Mouse (Mus musculus) embryonic facial prominence, embryonic 10.5 days (tissue): ENCODE results near the gene Fam168a. TPM values are rescaled to one million over a fixed set of nuclear protein-coding genes. Genes with fewer than 3 reads are reported as not detected.

Experiments used
- DNase-seq: peaks from one replicate; pipeline ENCODE4 v3.0.0-alpha.2; 2017; ENCODE audit warnings: low spot score
- H3K27ac ChIP-seq: fragments of 300-500 bp; sonication (generic); replicated peaks from 2 replicates; pipeline ENCODE4 v1.5.1; 2016; ENCODE audit warnings: mild to moderate bottlenecking
- H3K27me3 ChIP-seq: fragments of 300-500 bp; sonication (generic); replicated peaks from 2 replicates; pipeline ENCODE4 v1.6.1; 2016; ENCODE audit warnings: low read depth, mild to moderate bottlenecking; ENCODE audit not compliant: poor library complexity, severe bottlenecking
- H3K36me3 ChIP-seq: fragments of 300-500 bp; sonication (generic); replicated peaks from 2 replicates; pipeline ENCODE4 v1.6.1; 2016; ENCODE audit warnings: mild to moderate bottlenecking, moderate library complexity
- H3K4me1 ChIP-seq: fragments of 300-500 bp; sonication (generic); 2 replicates; pipeline ENCODE4 v1.6.1; 2016
- H3K4me3 ChIP-seq: fragments of 300-500 bp; sonication (generic); 2 replicates; pipeline ENCODE4 v1.5.1; 2016; ENCODE audit warnings: mild to moderate bottlenecking, moderate library complexity
- H3K9me3 ChIP-seq: fragments of 300-500 bp; sonication (generic); 2 replicates; pipeline ENCODE4 v1.6.1; 2016; ENCODE audit warnings: mild to moderate bottlenecking
- WGBS: fragments of 180-500 bp; shearing (Covaris S2); methylation state at CpG from one replicate; pipeline ENCODE4 v1.1.7; 2016; 5-methylcytosine and 5-hydroxymethylcytosine counted together
- polyA plus RNA-seq: library from polyadenylated mRNA; unstranded; fragments of >200 nt; fragmentation: Nextera tagmentation; extraction: Ambion mirVana; gene quantifications from 2 replicates; pipeline ENCODE4 v1.2.1, GENCODE M21; 2016

The Fam168a gene
- polyA plus RNA-seq, 1 experiment from 2014 or later: 31.6 TPM

DNA sequence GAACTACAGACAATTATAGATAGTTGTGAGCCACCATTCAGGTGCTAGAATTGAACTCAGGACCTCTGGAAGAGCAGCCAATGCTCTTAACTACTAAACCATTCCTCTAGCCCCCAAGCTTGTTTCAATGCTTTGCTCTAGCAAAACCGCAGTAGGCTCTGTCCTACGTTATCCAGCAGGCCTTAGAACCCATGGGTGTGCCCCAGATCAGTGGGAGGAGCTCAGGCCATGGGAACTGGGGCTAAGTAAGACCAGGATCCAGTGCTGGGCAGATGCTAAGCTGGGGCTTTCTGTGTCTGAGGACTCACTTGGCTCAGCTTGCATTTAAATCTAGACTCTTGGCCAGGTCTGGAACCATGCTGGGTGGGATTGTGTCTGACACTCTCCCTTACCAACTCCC, 161.1 kb downstream of the Fam168a start:
- H3K9me3 ChIP-seq: no peaks in the 10 kb centered on the region
- 57% methylated on average over 2 of the region's 2 CpGs for WGBS
- H3K36me3 ChIP-seq: peaks cover 19% of the 10 kb centered on the region
- no peak overlapping the region for H3K27ac ChIP-seq
- DNase-seq: no peak
- peaks cover 13% of the 10 kb centered on the region for H3K4me1 ChIP-seq
- no peaks in the 10 kb centered on the region for H3K27me3 ChIP-seq
- no peak overlapping the region for H3K4me3 ChIP-seq

DNA sequence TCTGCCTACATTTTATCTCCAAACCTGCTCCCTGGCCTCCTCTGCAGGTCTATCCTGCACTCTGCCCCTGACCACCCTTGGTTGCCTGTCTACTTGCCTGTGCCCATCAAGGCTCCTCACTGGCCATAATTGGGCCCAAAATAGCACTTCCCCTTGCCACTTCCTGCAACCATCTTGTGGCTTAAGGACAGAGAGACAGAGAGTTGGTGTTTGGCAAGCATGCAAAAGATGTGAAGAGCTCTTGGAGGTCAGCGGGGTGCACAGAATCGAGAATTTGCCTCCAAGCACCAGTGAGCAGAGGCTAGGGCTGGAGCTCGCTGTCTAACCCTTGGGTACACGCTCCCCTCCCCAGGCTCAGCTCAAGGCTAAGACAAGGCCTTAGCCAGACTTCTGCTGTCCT, 162.1 kb downstream of the Fam168a start:
- no peaks in the 10 kb centered on the region for H3K9me3 ChIP-seq
- H3K36me3 ChIP-seq: peaks cover 29% of the 10 kb centered on the region
- no peak for DNase-seq
- H3K4me1 ChIP-seq: peaks cover 10% of the 10 kb centered on the region
- WGBS: 73% methylated on average over 4 of the region's 4 CpGs
- H3K27ac ChIP-seq: 0 out of 2 replicates have a peak overlapping the region, but pooled peaks have one; percentile 14
- no peaks in the 10 kb centered on the region for H3K27me3 ChIP-seq
- H3K4me3 ChIP-seq: no peak overlapping the region

DNA sequence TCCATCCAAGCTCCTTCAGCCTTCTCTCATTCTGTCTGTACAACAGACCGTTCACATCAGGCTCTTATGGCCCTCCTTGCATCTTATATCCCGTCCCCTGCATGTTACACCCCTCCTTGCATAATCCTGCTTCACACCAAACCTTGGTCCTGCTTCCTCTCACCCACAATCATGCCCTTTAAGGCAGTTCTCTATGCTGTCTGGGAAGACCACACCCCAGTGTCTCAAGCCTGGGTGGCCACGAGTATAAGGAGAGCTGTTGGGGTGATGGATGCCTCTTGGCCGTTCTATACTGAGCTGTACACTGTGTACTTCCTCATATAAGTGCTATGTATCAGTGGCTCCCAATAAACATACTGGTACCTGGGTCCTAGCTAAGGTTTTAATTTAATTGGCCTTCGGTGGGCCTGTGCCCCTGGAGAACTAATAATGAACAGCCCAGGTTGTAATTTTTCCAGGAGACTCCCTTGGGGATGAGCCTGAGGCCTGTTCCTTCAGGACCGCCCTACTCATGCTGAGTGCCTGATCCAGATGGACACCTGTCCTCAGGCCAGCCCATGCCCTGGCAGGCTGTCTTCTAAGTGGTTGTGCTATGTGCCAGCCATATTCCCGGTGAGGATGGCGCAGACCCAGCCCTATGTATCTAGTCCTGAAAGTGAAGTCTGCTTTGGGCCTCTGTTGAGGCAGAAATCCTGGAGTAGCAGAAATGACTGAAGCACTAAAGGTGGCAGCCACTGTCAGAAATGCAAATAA, 163.6 kb downstream of the Fam168a start:
- 90% methylated on average over 8 of the region's 8 CpGs for WGBS
- peaks cover 10% of the 10 kb centered on the region for H3K4me1 ChIP-seq
- no peak overlapping the region for H3K4me3 ChIP-seq
- no peak for DNase-seq
- H3K9me3 ChIP-seq: no peaks in the 10 kb centered on the region
- H3K27me3 ChIP-seq: no peaks in the 10 kb centered on the region
- no peak overlapping the region for H3K27ac ChIP-seq
- H3K36me3 ChIP-seq: peaks cover 44% of the 10 kb centered on the region

DNA sequence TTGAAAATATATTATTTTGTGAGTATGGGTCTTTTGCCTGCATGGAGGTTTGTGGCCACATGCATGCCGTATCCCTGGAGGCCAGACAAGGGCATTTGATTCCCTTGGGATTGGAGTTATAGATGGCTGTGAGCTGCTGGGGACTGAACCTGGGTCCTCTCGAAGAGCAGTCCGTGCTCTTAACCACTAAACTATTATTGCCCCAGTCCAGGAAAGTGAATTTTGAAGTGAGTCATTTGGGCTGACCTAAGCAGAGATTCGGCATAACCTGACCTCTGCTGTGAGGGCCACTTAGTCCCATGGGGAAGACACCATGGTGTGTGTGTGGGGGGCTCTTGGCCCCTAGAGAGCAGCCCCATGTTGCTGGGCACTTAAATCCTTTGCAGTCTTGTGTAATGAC, 164.9 kb downstream of the Fam168a start:
- peaks cover 57% of the 10 kb centered on the region for H3K36me3 ChIP-seq
- peaks cover 10% of the 10 kb centered on the region for H3K4me1 ChIP-seq
- no peaks in the 10 kb centered on the region for H3K9me3 ChIP-seq
- 88% methylated on average over 4 of the region's 4 CpGs for WGBS
- no peak overlapping the region for H3K27ac ChIP-seq
- no peak overlapping the region for H3K4me3 ChIP-seq
- H3K27me3 ChIP-seq: no peaks in the 10 kb centered on the region
- no peak for DNase-seq

DNA sequence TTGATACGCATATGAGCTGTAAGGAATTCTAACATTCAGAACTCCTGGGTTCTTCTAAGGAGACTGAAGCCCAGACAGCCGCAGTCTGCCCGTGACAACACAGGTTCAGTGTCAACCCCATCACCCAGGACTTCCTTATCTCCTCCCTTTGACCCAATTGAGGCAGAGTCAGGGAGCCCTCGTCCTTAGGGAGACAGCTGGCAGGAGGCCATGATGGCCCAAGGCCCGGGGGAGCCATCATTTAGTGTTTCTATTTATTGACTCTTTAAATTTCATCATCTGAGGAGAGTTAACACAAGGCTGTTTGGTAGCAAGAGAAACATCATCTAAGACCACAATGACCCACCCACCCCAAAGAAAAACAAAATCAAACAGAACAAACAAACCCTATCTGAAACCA, 165.5 kb downstream of the Fam168a start:
- Histone ChIP-seq H3K27ac (no peak overlapping the region), H3K27me3 (no peaks in the 10 kb centered on the region), H3K9me3 (no peaks in the 10 kb centered on the region), H3K4me3 (no peak overlapping the region), H3K36me3 (peaks cover 62% of the 10 kb centered on the region), H3K4me1 (peaks cover 10% of the 10 kb centered on the region)
- DNase-seq: no peak
- WGBS: 84% methylated on average over 5 of the region's 5 CpGs

DNA sequence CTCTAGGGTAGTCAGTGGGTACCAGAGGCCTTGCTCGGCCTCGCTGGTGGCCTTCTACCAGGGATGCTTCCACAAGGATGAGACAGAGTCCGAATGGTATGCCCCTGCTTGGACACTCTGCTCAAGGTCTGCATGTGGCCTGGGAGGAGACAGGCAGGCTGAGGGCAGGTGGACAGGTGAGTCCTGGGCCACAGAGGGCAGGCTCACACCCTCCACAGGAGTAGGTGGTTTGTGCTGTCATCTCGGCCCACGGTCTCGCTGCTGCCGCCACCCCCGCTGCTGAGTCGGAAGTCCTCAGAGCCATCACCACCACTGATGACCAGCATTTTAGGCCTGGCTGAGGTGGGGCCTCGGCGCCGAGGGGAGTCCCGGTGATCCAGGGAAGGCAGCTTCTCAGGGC, 166.8 kb downstream of the Fam168a start:
- Histone ChIP-seq H3K9me3 (no peaks in the 10 kb centered on the region), H3K4me1 (peaks cover 6% of the 10 kb centered on the region), H3K4me3 (no peak overlapping the region), H3K27me3 (no peaks in the 10 kb centered on the region), H3K36me3 (peaks cover 75% of the 10 kb centered on the region), H3K27ac (no peak overlapping the region)
- DNase-seq: no peak
- WGBS: 93% methylated on average over 13 of the region's 13 CpGs

DNA sequence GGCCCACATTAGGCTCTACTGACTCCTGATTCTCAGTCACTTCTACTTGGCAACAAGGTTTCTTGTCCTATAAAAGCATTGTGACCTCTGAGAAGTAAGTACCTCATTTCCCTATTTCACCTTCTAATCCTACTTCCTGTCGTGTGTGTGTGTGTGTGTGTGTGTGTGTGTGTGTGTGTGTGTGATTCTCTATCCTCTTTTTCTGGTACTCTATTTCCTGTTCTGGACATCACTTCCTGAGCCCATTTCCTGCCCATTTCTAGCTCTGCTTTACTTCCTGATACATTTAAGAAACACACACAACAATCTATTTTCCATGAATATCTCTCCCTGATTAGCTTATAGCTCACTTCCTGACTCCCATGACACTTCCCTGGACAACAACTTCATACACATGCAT, 169.4 kb downstream of the Fam168a start:
- Histone ChIP-seq H3K27ac (no peak overlapping the region), H3K9me3 (no peaks in the 10 kb centered on the region), H3K4me1 (peaks cover 8% of the 10 kb centered on the region), H3K4me3 (no peak overlapping the region), H3K27me3 (no peaks in the 10 kb centered on the region), H3K36me3 (peaks cover 100% of the 10 kb centered on the region)
- WGBS: 88% methylated on average over 1 of the region's 1 CpGs
- DNase-seq: no peak

DNA sequence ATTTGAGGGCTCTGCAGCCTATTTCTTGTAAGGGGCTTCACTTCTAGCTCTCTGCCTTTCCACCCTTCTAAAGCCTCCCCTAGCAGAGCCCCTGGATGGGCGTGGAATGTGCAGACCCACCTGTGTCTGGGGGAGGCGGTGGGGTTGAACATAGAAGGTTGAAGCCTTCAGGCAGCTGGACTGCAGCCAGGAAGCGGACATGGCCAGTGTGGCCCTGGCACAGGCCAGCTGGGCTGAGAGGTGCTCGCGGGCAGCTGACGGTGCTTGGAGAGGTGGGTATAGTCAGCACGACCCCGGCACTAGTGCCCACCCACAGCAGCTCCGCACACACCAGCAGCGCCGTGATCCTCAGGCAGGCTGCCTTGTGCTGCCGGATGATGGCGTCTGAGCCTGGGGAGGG, 169.9 kb downstream of the Fam168a start:
- no peaks in the 10 kb centered on the region for H3K27me3 ChIP-seq
- H3K36me3 ChIP-seq: peaks cover 100% of the 10 kb centered on the region
- WGBS: 94% methylated on average over 13 of the region's 13 CpGs
- no peak overlapping the region for H3K4me3 ChIP-seq
- no peaks in the 10 kb centered on the region for H3K9me3 ChIP-seq
- H3K4me1 ChIP-seq: peaks cover 8% of the 10 kb centered on the region
- H3K27ac ChIP-seq: no peak overlapping the region
- no peak for DNase-seq

DNA sequence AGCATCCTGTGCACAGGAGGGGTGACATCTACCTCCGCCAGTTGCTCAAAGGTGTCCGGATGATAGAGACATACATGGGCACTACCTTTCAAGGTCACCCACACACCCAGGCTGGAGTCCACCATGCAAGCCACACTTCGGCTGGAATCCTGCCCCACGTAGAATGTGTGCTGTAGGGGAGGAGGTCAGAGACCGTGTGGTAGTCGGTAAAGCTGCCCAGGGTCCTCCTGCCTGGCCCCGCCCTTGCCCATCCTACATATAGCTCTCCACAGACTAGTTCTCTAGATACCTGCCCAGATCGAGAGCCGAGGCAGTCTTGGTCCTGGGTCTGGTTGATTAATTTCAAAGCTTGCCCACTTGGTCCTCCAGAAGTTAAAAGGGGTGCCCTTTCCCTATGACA, 170.3 kb downstream of the Fam168a start:
- 94% methylated on average over 9 of the region's 9 CpGs for WGBS
- Histone ChIP-seq H3K4me1 (peaks cover 8% of the 10 kb centered on the region), H3K36me3 (peaks cover 100% of the 10 kb centered on the region)

DNA sequence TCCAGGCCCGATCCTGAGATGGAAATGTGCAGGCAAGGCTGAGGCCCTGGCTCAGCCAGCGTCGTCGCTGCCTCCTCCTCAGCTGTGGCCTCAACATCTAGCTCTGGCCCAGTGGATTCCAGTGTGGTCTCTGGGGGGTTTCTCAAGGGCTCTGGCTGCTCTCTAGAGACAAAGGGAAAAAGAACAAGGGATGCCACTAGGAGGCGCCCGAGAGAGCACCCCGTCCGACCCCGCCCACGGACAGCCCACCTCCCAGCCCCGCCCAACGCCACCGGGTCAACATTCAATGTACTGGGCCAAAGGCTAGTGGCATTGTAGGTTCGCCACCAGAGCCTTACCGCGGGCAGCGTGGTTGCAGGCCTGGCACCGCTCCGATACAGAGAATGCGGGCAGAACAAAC, 173.2 kb downstream of the Fam168a start:
- peak; percentile 85 for DNase-seq
- Histone ChIP-seq H3K4me1 (peaks cover 8% of the 10 kb centered on the region), H3K27me3 (no peaks in the 10 kb centered on the region), H3K4me3 (no peak overlapping the region), H3K36me3 (peaks cover 100% of the 10 kb centered on the region), H3K27ac (peak overlapping the region; percentile 86), H3K9me3 (no peaks in the 10 kb centered on the region)
- WGBS: 19% methylated on average over 20 of the region's 20 CpGs

More for the DNA sequence above, 170.3 kb downstream of the Fam168a start:
- DNase-seq: no peak
- Histone ChIP-seq H3K27ac (no peak overlapping the region), H3K27me3 (no peaks in the 10 kb centered on the region), H3K9me3 (no peaks in the 10 kb centered on the region), H3K4me3 (no peak overlapping the region)

DNA sequence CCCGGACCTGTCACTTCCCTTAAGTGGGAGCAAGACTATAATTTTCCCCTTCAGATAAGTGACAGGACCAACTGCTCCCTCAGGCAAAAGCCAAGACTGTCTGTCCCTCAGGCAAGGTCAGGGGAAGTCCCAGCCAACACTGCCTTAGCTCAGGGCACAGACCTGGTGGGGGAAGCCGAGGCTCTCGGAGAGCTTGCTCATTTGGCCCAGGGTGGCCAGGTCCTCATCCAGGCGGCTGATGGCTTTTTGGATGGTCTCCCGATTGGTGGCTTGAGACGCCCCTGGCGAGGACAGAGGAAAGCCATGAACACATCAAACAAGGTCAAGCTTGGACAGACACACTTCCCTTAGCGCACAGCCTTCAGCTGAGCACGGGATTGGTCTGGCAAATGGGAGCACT, 175.1 kb downstream of the Fam168a start:
- Histone ChIP-seq H3K4me1 (peaks cover 8% of the 10 kb centered on the region), H3K27me3 (no peaks in the 10 kb centered on the region), H3K9me3 (no peaks in the 10 kb centered on the region), H3K36me3 (peaks cover 97% of the 10 kb centered on the region), H3K27ac (no peak overlapping the region), H3K4me3 (no peak overlapping the region)
- WGBS: 92% methylated on average over 9 of the region's 9 CpGs
- DNase-seq: no peak

DNA sequence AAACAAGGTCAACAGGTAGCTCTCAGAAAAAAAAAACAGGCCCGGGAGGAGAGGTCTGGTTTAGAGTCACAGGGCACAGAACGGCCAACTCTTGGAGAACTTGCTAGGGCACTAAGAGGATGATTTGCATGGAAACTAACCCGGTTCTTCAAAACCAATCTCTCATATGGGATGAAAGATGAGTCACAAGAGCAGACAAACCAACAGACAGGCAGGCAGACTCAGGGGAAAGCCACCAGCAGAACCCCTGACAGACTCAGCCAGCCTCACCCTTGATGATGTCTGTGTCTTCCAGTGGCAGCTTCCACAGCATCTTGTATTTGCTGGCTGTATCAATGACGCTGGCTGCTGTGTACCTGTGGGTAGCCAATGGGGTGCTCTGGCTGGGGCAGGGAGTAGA, 175.5 kb downstream of the Fam168a start:
- Histone ChIP-seq H3K27ac (no peak overlapping the region), H3K4me3 (no peak overlapping the region), H3K27me3 (no peaks in the 10 kb centered on the region), H3K4me1 (peaks cover 8% of the 10 kb centered on the region), H3K36me3 (peaks cover 95% of the 10 kb centered on the region), H3K9me3 (no peaks in the 10 kb centered on the region)
- DNase-seq: no peak
- whole genome bisulfite sequencing: 92% methylated on average over 4 of the region's 4 CpGs

DNA sequence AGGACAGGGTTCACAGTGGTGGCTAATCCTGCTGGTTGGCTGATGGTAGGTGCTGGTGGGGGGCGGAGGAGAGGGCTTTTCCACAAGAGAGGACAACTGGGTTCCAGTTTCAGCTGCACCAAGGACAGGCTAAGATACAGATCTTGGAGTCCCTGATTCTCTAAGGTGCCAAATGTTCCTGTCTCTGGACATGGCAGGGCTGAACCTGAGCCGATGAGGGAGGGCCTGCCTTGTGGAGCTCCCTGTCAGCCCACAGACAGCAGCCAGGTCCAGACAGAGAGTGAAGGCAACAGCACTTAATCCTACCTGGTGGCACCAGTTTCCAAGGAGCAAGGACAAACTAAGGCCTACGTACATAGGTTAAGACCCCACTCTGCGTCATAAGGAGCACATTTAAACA, 178.0 kb downstream of the Fam168a start:
- Histone ChIP-seq H3K36me3 (peaks cover 95% of the 10 kb centered on the region), H3K4me3 (no peak overlapping the region)
- no peak for DNase-seq

More for the DNA sequence above, 178.0 kb downstream of the Fam168a start:
- H3K27me3 ChIP-seq: no peaks in the 10 kb centered on the region
- 92% methylated on average over 4 of the region's 4 CpGs for WGBS
- peaks cover 5% of the 10 kb centered on the region for H3K4me1 ChIP-seq
- H3K9me3 ChIP-seq: no peaks in the 10 kb centered on the region
- H3K27ac ChIP-seq: no peak overlapping the region
